Comparison of ENCODE assay signal across 11 mouse cellular contexts in genomic region chr11:116215181-116215580, GRCm38 (mm10). TPM values are rescaled to one million over a fixed set of nuclear protein-coding genes. Genes with fewer than 3 reads are reported as not detected.
DNase-seq lines count a peak whose midpoint lies in the region; ATAC-seq and TF ChIP-seq lines count a peak whose summit lies in the region.
"Had no signal": no experiment of that assay in that cellular context is flagged by ENCODE, and none has a peak within 500 bp of the region (broad histone marks: within the 10 kb centered on the region; RNA-seq: fewer than 3 reads in every experiment).

No protein-coding gene starts in this region.

- peaks cover 3 to 14% of the 10 kb centered on the region in 2 experiments; a peak in 3 of 4 replicates for H3K4me1 ChIP-seq in liver, embryonic 14.5 days (replicated peaks; ENCODE audit: control insufficient read depth in 2 of 2, insufficient read depth in 2 of 2, low read length in 1 of 2)

- peak; percentile 61 for DNase-seq in adrenal gland, postnatal 14 days
- DNase-seq in adrenal gland, adult 18-20 months (ENCODE audit: low spot score in 2 of 2) = no peak
- DNase-seq in kidney, postnatal 4 days = peak; percentile 72 to 79
- no peak for DNase-seq in kidney, postnatal 14 days
- DNase-seq in B cell, adult 2 months = peak; percentile 50 to 60
- no peak for DNase-seq in liver, embryonic 14.5 days (ENCODE audit: low read depth in 3 of 3, low spot score in 3 of 3)
- DNase-seq in ovary, postnatal 14 days (ENCODE audit: low spot score) = no peak
- DNase-seq: layer of hippocampus, postnatal 36 days had no signal

- 80% methylated on average over 7 of the region's 7 CpGs for WGBS in liver, embryonic 14.5 days (ENCODE audit: insufficient replicate concordance)

- H3K9me3 ChIP-seq in liver, embryonic 14.5 days (ENCODE audit: control insufficient read depth, low read length) = no peaks in the 10 kb centered on the region
- H3K9me3 ChIP-seq: embryonic facial prominence, embryonic 12.5 days; neural tube, embryonic 13.5 days had no signal

- no peak overlapping the region for H3K27ac ChIP-seq in liver, embryonic 14.5 days
- H3K27ac ChIP-seq: embryonic facial prominence, embryonic 12.5 days; neural tube, embryonic 13.5 days had no signal

- peak; percentile 79 for TF ChIP-seq CTCF in liver, embryonic 14.5 days (IDR thresholded peaks at IDR 0.05; ENCODE audit: low read depth)

- no peaks in the 10 kb centered on the region for H3K36me3 ChIP-seq in liver, embryonic 14.5 days (replicated peaks; ENCODE audit: control insufficient read depth, insufficient read depth, low read depth)
- H3K36me3 ChIP-seq: embryonic facial prominence, embryonic 12.5 days had no signal

- H3K4me2 ChIP-seq in liver, embryonic 14.5 days (ENCODE audit: low read depth) = no peak overlapping the region
- H3K4me2 ChIP-seq: embryonic facial prominence, embryonic 12.5 days; neural tube, embryonic 13.5 days had no signal

- no peak overlapping the region for H3K4me3 ChIP-seq in liver, embryonic 14.5 days (ENCODE audit: insufficient read depth in 1 of 2, low read depth in 2 of 2, low read length in 2 of 2)
- H3K4me3 ChIP-seq: embryonic facial prominence, embryonic 12.5 days; neural tube, embryonic 13.5 days had no signal

- no peak for TF ChIP-seq EP300 in liver, embryonic 14.5 days (IDR thresholded peaks at IDR 0.05; ENCODE audit: low read depth)

- no peak for ATAC-seq in liver, embryonic 14.5 days (ENCODE audit: insufficient read depth)
- ATAC-seq in megakaryocyte, adult 5-6 weeks (ENCODE audit: poor library complexity, severe bottlenecking) = no peak

- no peak overlapping the region for H3K9ac ChIP-seq in liver, embryonic 14.5 days (replicated peaks)
- H3K9ac ChIP-seq: embryonic facial prominence, embryonic 12.5 days; neural tube, embryonic 13.5 days had no signal

- no peaks in the 10 kb centered on the region for H3K27me3 ChIP-seq in liver, embryonic 14.5 days (ENCODE audit: control insufficient read depth, insufficient read depth, low read length)
- H3K27me3 ChIP-seq: embryonic facial prominence, embryonic 12.5 days; neural tube, embryonic 13.5 days had no signal

RNA-seq across cellular contexts. Expression of gene Acox1, which starts 16.3 kb away (rescaled TPM):
- 150 and 199 TPM in 2 replicates for total RNA-seq in adrenal gland, postnatal 14 days (2021)
- total RNA-seq in adrenal gland, adult 18-20 months (2021) = 100 to 1,000 TPM; 208 to 244 TPM
- polyA plus RNA-seq in liver, embryonic 14.5 days (2012; rRNA removed) = 12.3 and 14.8 TPM in 2 replicates
- 16.6 and 18.6 TPM in 2 replicates for polyA plus RNA-seq in liver, embryonic 14.5 days (2014; fragmentation: Nextera tagmentation; extraction: Ambion mirVana)
- 15.1 and 18.3 TPM in 2 replicates for total RNA-seq in megakaryocyte, adult 5-6 weeks (2015)
- total RNA-seq in megakaryocyte, adult 5-6 weeks (2017) = 18.6 and 19.7 TPM in 2 replicates

RNA-seq across cellular contexts. Expression of gene Ten1, which starts 16.5 kb away (rescaled TPM):
- 16.7 and 20.0 TPM in 2 replicates for total RNA-seq in adrenal gland, postnatal 14 days (2021)
- 10 to 100 TPM; 17.3 to 20.7 TPM for total RNA-seq in adrenal gland, adult 18-20 months (2021)
- polyA plus RNA-seq in liver, embryonic 14.5 days (2012; rRNA removed) = 17.7 and 19.6 TPM in 2 replicates
- polyA plus RNA-seq in liver, embryonic 14.5 days (2014; fragmentation: Nextera tagmentation; extraction: Ambion mirVana) = 27.3 and 29.3 TPM in 2 replicates
- total RNA-seq in megakaryocyte, adult 5-6 weeks (2015) = 58.5 and 63.9 TPM in 2 replicates
- total RNA-seq in megakaryocyte, adult 5-6 weeks (2017) = 21.4 and 27.2 TPM in 2 replicates

RNA-seq across cellular contexts. Expression of gene Evpl, which starts 22.7 kb away (rescaled TPM):
- total RNA-seq in adrenal gland, postnatal 14 days (2021) = 1.3 and 1.7 TPM in 2 replicates
- 1 to 10 TPM in 1 of 2 experiments, under 1 TPM in 1; 0.56 to 1.0 TPM for total RNA-seq in adrenal gland, adult 18-20 months (2021)
- polyA plus RNA-seq in liver, embryonic 14.5 days (2012; rRNA removed) = 0.03 and 0.09 TPM in 2 replicates
- polyA plus RNA-seq in liver, embryonic 14.5 days (2014; fragmentation: Nextera tagmentation; extraction: Ambion mirVana) = 0.04 and 0.13 TPM in 2 replicates
- total RNA-seq in megakaryocyte, adult 5-6 weeks (2015) = 0.11 TPM in 1 of 2 replicates, not detected in the other
- total RNA-seq in megakaryocyte, adult 5-6 weeks (2017) = 0.24 and 0.37 TPM in 2 replicates

RNA-seq across cellular contexts. Expression of gene Fbf1, which starts 47.2 kb away (rescaled TPM):
- total RNA-seq in adrenal gland, postnatal 14 days (2021) = 28.1 and 31.0 TPM in 2 replicates
- total RNA-seq in adrenal gland, adult 18-20 months (2021) = 10 to 100 TPM; 30.9 to 42.1 TPM
- polyA plus RNA-seq in liver, embryonic 14.5 days (2012; rRNA removed) = 5.8 and 8.7 TPM in 2 replicates
- polyA plus RNA-seq in liver, embryonic 14.5 days (2014; fragmentation: Nextera tagmentation; extraction: Ambion mirVana) = 3.1 and 3.5 TPM in 2 replicates
- total RNA-seq in megakaryocyte, adult 5-6 weeks (2015) = 2.9 and 5.9 TPM in 2 replicates
- total RNA-seq in megakaryocyte, adult 5-6 weeks (2017) = 5.7 and 6.3 TPM in 2 replicates

RNA-seq across cellular contexts. Expression of gene Srp68, which starts 58.8 kb away (rescaled TPM):
- total RNA-seq in adrenal gland, postnatal 14 days (2021) = 63.1 and 70.4 TPM in 2 replicates
- 10 to 100 TPM; 72.8 to 75.2 TPM for total RNA-seq in adrenal gland, adult 18-20 months (2021)
- polyA plus RNA-seq in liver, embryonic 14.5 days (2012; rRNA removed) = 31.9 and 37.6 TPM in 2 replicates
- polyA plus RNA-seq in liver, embryonic 14.5 days (2014; fragmentation: Nextera tagmentation; extraction: Ambion mirVana) = 28.8 and 33.8 TPM in 2 replicates
- total RNA-seq in megakaryocyte, adult 5-6 weeks (2015) = 17.4 and 21.0 TPM in 2 replicates
- total RNA-seq in megakaryocyte, adult 5-6 weeks (2017) = 17.8 and 19.3 TPM in 2 replicates

Comparison
In these comparisons a context has a peak if more than half of its experiments do, and no peak if none do; other contexts are left out.
1. DNase-seq: peak in adrenal gland, postnatal 14 days (single experiment), kidney, postnatal 4 days (2 of 2) and B cell, adult 2 months (2 of 2); none in adrenal gland, adult 18-20 months (0 of 2), kidney, postnatal 14 days (single experiment), liver, embryonic 14.5 days (0 of 3) and ovary, postnatal 14 days (single experiment).